Mouse (Mus musculus) MEL (cell line): ENCODE results near the gene Mast1. TPM values are rescaled to one million over a fixed set of nuclear protein-coding genes. Genes with fewer than 3 reads are reported as not detected.

Source experiments
- DNase-seq: peaks from one replicate; pipeline ENCODE4 v3.0.0; 2011; ENCODE audit warnings: low read depth, low spot score
- H3K27ac ChIP-seq: 2 replicates; pipeline ENCODE4 v1.5.1; 2012; ENCODE audit warnings: low read depth, mild to moderate bottlenecking, control low read depth, low read length, moderate library complexity; ENCODE audit not compliant: control insufficient read depth
- H3K27me3 ChIP-seq, 2 experiments: fragments of 150-350 bp in 1 of 2; sonication (generic) in 1 of 2; 2 replicates each; pipeline ENCODE4 v1.6.1; 2012; ENCODE audit warnings: low read length in 2 of 2, mild to moderate bottlenecking in 2 of 2, improper control_type of control experiment in 1 of 2, moderate library complexity in 1 of 2; ENCODE audit not compliant: insufficient read depth in 2 of 2, control insufficient read depth in 1 of 2
- H3K36me3 ChIP-seq, 2 experiments: 2 replicates each; pipeline ENCODE4 v1.6.1; 2012 to 2014; ENCODE audit warnings: low read length in 2 of 2, improper control_type of control experiment in 1 of 2, inconsistent platforms in 1 of 2, mild to moderate bottlenecking in 1 of 2; ENCODE audit not compliant: insufficient read depth in 2 of 2, control insufficient read depth in 1 of 2
- H3K4me1 ChIP-seq, 2 experiments: fragments of 150-350 bp in 1 of 2; sonication (generic) in 1 of 2; 2 replicates each; pipeline ENCODE4 v1.6.1; 2012; ENCODE audit warnings: low read length in 2 of 2, improper control_type of control experiment in 1 of 2, mild to moderate bottlenecking in 1 of 2; ENCODE audit not compliant: insufficient read depth in 2 of 2, control insufficient read depth in 1 of 2
- H3K4me3 ChIP-seq, 2 experiments: fragments of 150-350 bp in 1 of 2; sonication (generic) in 1 of 2; 2 replicates each; pipeline ENCODE4 v1.5.1; 2012; ENCODE audit warnings: low read depth in 2 of 2, low read length in 2 of 2, mild to moderate bottlenecking in 2 of 2, moderate library complexity in 2 of 2, control low read depth in 1 of 2, improper control_type of control experiment in 1 of 2; ENCODE audit not compliant: control insufficient read depth in 1 of 2, insufficient read depth in 1 of 2
- H3K79me2 ChIP-seq: 2 replicates; pipeline ENCODE4 v1.6.1; 2012; ENCODE audit warnings: mild to moderate bottlenecking, low read length, moderate library complexity; ENCODE audit not compliant: control insufficient read depth, poor library complexity, insufficient read depth
- H3K9ac ChIP-seq: 2 replicates; pipeline ENCODE4 v1.6.1; 2012; ENCODE audit warnings: low read depth, mild to moderate bottlenecking, control low read depth, low read length, moderate library complexity; ENCODE audit not compliant: control insufficient read depth, poor library complexity, severe bottlenecking
- H3K9me3 ChIP-seq: fragments of 150-350 bp; sonication (generic); replicated peaks from 2 replicates; pipeline ENCODE4 v1.6.1; 2012; ENCODE audit warnings: mild to moderate bottlenecking, low read length, improper control_type of control experiment, moderate library complexity; ENCODE audit not compliant: insufficient read depth
- BHLHE40 ChIP-seq: IDR thresholded peaks from 2 replicates; pipeline ENCODE4 v1.6.1; 2012; ENCODE audit warnings: low read depth, mild to moderate bottlenecking, inconsistent platforms, low read length, improper control_type of control experiment, borderline replicate concordance
- CHD1 ChIP-seq: IDR thresholded peaks from 2 replicates; pipeline ENCODE4 v1.6.1; 2012; ENCODE audit warnings: low read depth, mild to moderate bottlenecking, inconsistent platforms, low read length, improper control_type of control experiment
- CHD2 ChIP-seq: IDR thresholded peaks from 2 replicates; pipeline ENCODE4 v1.6.1; 2011; ENCODE audit warnings: low read length, improper control_type of control experiment
- CTCF ChIP-seq, 3 experiments: IDR thresholded peaks in 2 of 3; conservative IDR thresholded peaks in 1 of 3; 2 replicates each; pipeline ENCODE4 v1.5.1; 2011 to 2012; ENCODE audit warnings: low read length in 3 of 3, low read depth in 2 of 3, mild to moderate bottlenecking in 2 of 3, improper control_type of control experiment in 1 of 3, inconsistent platforms in 1 of 3, mixed read lengths in 1 of 3, moderate library complexity in 1 of 3; ENCODE audit not compliant: control insufficient read depth in 1 of 3, insufficient read depth in 1 of 3, poor library complexity in 1 of 3, severe bottlenecking in 1 of 3
- E2F4 ChIP-seq: IDR thresholded peaks from 2 replicates; pipeline ENCODE4 v1.6.1; 2011; ENCODE audit warnings: low read depth, low read length, improper control_type of control experiment, borderline replicate concordance
- ELF1 ChIP-seq: IDR thresholded peaks from 2 replicates; pipeline ENCODE4 v1.6.1; 2014; ENCODE audit warnings: low read depth, mild to moderate bottlenecking, inconsistent platforms, low read length, improper control_type of control experiment, moderate library complexity
- EP300 ChIP-seq, 2 experiments: IDR thresholded peaks; 2 replicates each; pipeline ENCODE4 v1.6.1; 2011; ENCODE audit warnings: improper control_type of control experiment in 2 of 2, low read length in 2 of 2, low read depth in 1 of 2, mild to moderate bottlenecking in 1 of 2
- ETS1 ChIP-seq: IDR thresholded peaks from 2 replicates; pipeline ENCODE4 v1.6.1; 2012; ENCODE audit warnings: low read depth, mild to moderate bottlenecking, inconsistent platforms, low read length, improper control_type of control experiment, moderate library complexity
- GABPA ChIP-seq: IDR thresholded peaks from 2 replicates; pipeline ENCODE4 v1.6.1; 2012; ENCODE audit warnings: low read depth, mild to moderate bottlenecking, inconsistent platforms, low read length, improper control_type of control experiment, moderate library complexity
- HCFC1 ChIP-seq: IDR thresholded peaks from 2 replicates; pipeline ENCODE4 v1.6.1; 2012; ENCODE audit warnings: low read depth, mild to moderate bottlenecking, inconsistent platforms, low read length, improper control_type of control experiment, moderate library complexity
- JUND ChIP-seq: IDR thresholded peaks from 2 replicates; pipeline ENCODE4 v1.6.1; 2011; ENCODE audit warnings: low read depth, mild to moderate bottlenecking, improper control_type of control experiment, low read length
- KAT2A ChIP-seq: conservative IDR thresholded peaks from 2 replicates; pipeline ENCODE4 v1.6.1; 2012; ENCODE audit warnings: low read depth, low read length, improper control_type of control experiment, inconsistent platforms
- MAFK ChIP-seq: IDR thresholded peaks from 2 replicates; pipeline ENCODE4 v1.6.1; 2011; ENCODE audit warnings: low read depth, mild to moderate bottlenecking, low read length, improper control_type of control experiment, borderline replicate concordance
- MAX ChIP-seq: IDR thresholded peaks from 2 replicates; pipeline ENCODE4 v1.6.1; 2011; ENCODE audit warnings: low read length, improper control_type of control experiment
- MEF2A ChIP-seq: IDR thresholded peaks from 2 replicates; pipeline ENCODE4 v1.6.1; 2014; ENCODE audit warnings: low read depth, mild to moderate bottlenecking, inconsistent platforms, low read length, improper control_type of control experiment; ENCODE audit not compliant: poor library complexity, insufficient replicate concordance, severe bottlenecking; ENCODE audit errors: extremely low read depth
- MXI1 ChIP-seq: IDR thresholded peaks from 2 replicates; pipeline ENCODE4 v1.6.1; 2011; ENCODE audit warnings: mild to moderate bottlenecking, low read depth, low read length, improper control_type of control experiment
- MYB ChIP-seq: IDR thresholded peaks from 2 replicates; pipeline ENCODE4 v1.6.1; 2011; ENCODE audit warnings: mild to moderate bottlenecking, low read depth, low read length, improper control_type of control experiment
- MYC ChIP-seq: IDR thresholded peaks from 2 replicates; pipeline ENCODE4 v1.6.1; 2011; ENCODE audit warnings: low read depth, mild to moderate bottlenecking, low read length, improper control_type of control experiment, moderate library complexity
- NELFE ChIP-seq: IDR thresholded peaks from 2 replicates; pipeline ENCODE4 v1.6.1; 2011; ENCODE audit warnings: low read depth, low read length, improper control_type of control experiment
- NRF1 ChIP-seq: IDR thresholded peaks from 2 replicates; pipeline ENCODE4 v1.6.1; 2014; ENCODE audit warnings: low read depth, mild to moderate bottlenecking, inconsistent platforms, low read length, improper control_type of control experiment, moderate library complexity; ENCODE audit not compliant: poor library complexity, insufficient read depth, severe bottlenecking
- POLR2A ChIP-seq, 2 experiments: IDR thresholded peaks; 2 replicates each; pipeline ENCODE4 v1.6.1; 2011 to 2012; ENCODE audit warnings: low read length in 2 of 2, mild to moderate bottlenecking in 2 of 2, control low read depth in 1 of 2, improper control_type of control experiment in 1 of 2, low read depth in 1 of 2, moderate library complexity in 1 of 2; ENCODE audit not compliant: control insufficient read depth in 1 of 2, insufficient read depth in 1 of 2, poor library complexity in 1 of 2
- POLR2AphosphoS2 ChIP-seq: IDR thresholded peaks from 2 replicates; pipeline ENCODE4 v1.6.1; 2011; ENCODE audit warnings: low read length, improper control_type of control experiment
- POLR2AphosphoS5 ChIP-seq: IDR thresholded peaks from 2 replicates; pipeline ENCODE4 v1.6.1; 2012; ENCODE audit warnings: low read depth, borderline replicate concordance, mild to moderate bottlenecking, inconsistent platforms, low read length, moderate library complexity, mixed read lengths
- RAD21 ChIP-seq: IDR thresholded peaks from 2 replicates; pipeline ENCODE4 v1.6.1; 2011; ENCODE audit warnings: mild to moderate bottlenecking, low read depth, low read length, improper control_type of control experiment
- SIN3A ChIP-seq: IDR thresholded peaks from 2 replicates; pipeline ENCODE4 v1.6.1; 2012; ENCODE audit warnings: low read length, improper control_type of control experiment, inconsistent platforms
- SMC3 ChIP-seq: IDR thresholded peaks from 2 replicates; pipeline ENCODE4 v1.6.1; 2011; ENCODE audit warnings: low read depth, low read length, improper control_type of control experiment
- TBP ChIP-seq: IDR thresholded peaks from 2 replicates; pipeline ENCODE4 v1.8.0; 2011; ENCODE audit warnings: low read depth, low read length, improper control_type of control experiment
- TCF12 ChIP-seq: IDR thresholded peaks from 2 replicates; pipeline ENCODE4 v1.6.1; 2014; ENCODE audit warnings: low read depth, mild to moderate bottlenecking, inconsistent platforms, low read length, improper control_type of control experiment, moderate library complexity
- UBTF ChIP-seq: IDR thresholded peaks from 2 replicates; pipeline ENCODE4 v1.6.1; 2012; ENCODE audit warnings: low read depth, mild to moderate bottlenecking, inconsistent platforms, low read length, improper control_type of control experiment, moderate library complexity, borderline replicate concordance; ENCODE audit not compliant: insufficient read depth
- USF1 ChIP-seq: IDR thresholded peaks from 2 replicates; pipeline ENCODE4 v1.6.1; 2014; ENCODE audit warnings: low read depth, mild to moderate bottlenecking, inconsistent platforms, low read length, improper control_type of control experiment, moderate library complexity
- USF2 ChIP-seq, 2 experiments: IDR thresholded peaks; 2 replicates each; pipeline ENCODE4 v1.6.1; 2011 to 2012; ENCODE audit warnings: improper control_type of control experiment in 2 of 2, low read length in 2 of 2, borderline replicate concordance in 1 of 2, inconsistent platforms in 1 of 2, low read depth in 1 of 2, mild to moderate bottlenecking in 1 of 2; ENCODE audit not compliant: insufficient read depth in 1 of 2
- ZC3H11A ChIP-seq: IDR thresholded peaks from 2 replicates; pipeline ENCODE4 v1.6.1; 2012; ENCODE audit warnings: low read depth, mild to moderate bottlenecking, inconsistent platforms, low read length, improper control_type of control experiment
- ZKSCAN1 ChIP-seq: IDR thresholded peaks from 2 replicates; pipeline ENCODE4 v1.6.1; 2012; ENCODE audit warnings: low read depth, mild to moderate bottlenecking, inconsistent platforms, low read length, improper control_type of control experiment, moderate library complexity
- ZMIZ1 ChIP-seq: IDR thresholded peaks from 2 replicates; pipeline ENCODE4 v1.6.1; 2012; ENCODE audit warnings: low read depth, mild to moderate bottlenecking, inconsistent platforms, low read length, improper control_type of control experiment, moderate library complexity
- ZNF384 ChIP-seq: IDR thresholded peaks from 2 replicates; pipeline ENCODE4 v1.6.1; 2012; ENCODE audit warnings: low read depth, mild to moderate bottlenecking, inconsistent platforms, low read length, improper control_type of control experiment
- polyA plus RNA-seq, 2 experiments: library from polyadenylated mRNA; stranded (reverse) in 1 of 2; unstranded in 1 of 2; fragments of >175 nt in 1 of 2; fragments of >200 nt in 1 of 2; gene quantifications; 2 replicates each; pipeline versions ENCODE4 v1.2.1 to v1.2.4; 2012; ENCODE audit warnings: low replicate concordance in 2 of 2, low read depth in 1 of 2; ENCODE audit not compliant: insufficient read length in 2 of 2, insufficient read depth in 1 of 2, missing spikeins in 1 of 2
- total RNA-seq: library from RNA; depleted of rRNA; stranded (reverse); fragments of 300-350 nt; gene quantifications from 2 replicates; pipeline ENCODE4 v1.2.3, GENCODE M21; 2012

Mast1 gene
- total and polyA plus RNA-seq, 3 experiments: 0.77 to 4.5 TPM; not detected in 1

- H3K9ac ChIP-seq: peak overlapping the region; percentile 69
- no peaks in the 10 kb centered on the region for H3K27me3 ChIP-seq
- peaks cover 2 to 35% of the 10 kb centered on the region in 2 experiments; a peak in 3 of 4 replicates for H3K4me1 ChIP-seq
- H3K36me3 ChIP-seq: peaks cover 0 to 28% of the 10 kb centered on the region in 2 experiments; a peak in 2 of 4 replicates
- DNase-seq: peak; percentile 91
- TF ChIP-seq MYB (no peak), SMC3 (peak; percentile 53), ZMIZ1 (no peak), NELFE (no peak), TBP (0 out of 2 replicates have a peak, but pooled peaks have one; percentile 13), POLR2AphosphoS2 (peak; percentile 77; the same call in 1 of the 2 replicates), POLR2A (IDR thresholded peaks at IDR 0.05; ENCODE audit: control insufficient read depth in 1 of 2, insufficient read depth in 1 of 2, low read depth in 1 of 2, low read length in 2 of 2, poor library complexity in 1 of 2) (0 out of 4 replicates have a peak, but pooled peaks of 1 of the 2 experiments have one; percentile 2), MXI1 (no peak; the same call in 1 of the 2 replicates), EP300 (IDR thresholded peaks at IDR 0.05; ENCODE audit: low read depth in 1 of 2, low read length in 2 of 2) (no peak), GABPA (peak; percentile 48; the same call in 1 of the 2 replicates), ZNF384 (no peak), MYC (no peak), JUND (no peak), NRF1 (no peak), BHLHE40 (no peak), ELF1 (no peak), TCF12 (no peak), KAT2A (no peak), HCFC1 (no peak), USF2 (IDR thresholded peaks at IDR 0.05; ENCODE audit: borderline replicate concordance in 1 of 2, insufficient read depth in 1 of 2, low read depth in 1 of 2, low read length in 2 of 2) (no peak), UBTF (no peak), SIN3A (peak; percentile 55; the same call in 1 of the 2 replicates), ZKSCAN1 (no peak), RAD21 (peak; percentile 55), CTCF (IDR thresholded peaks at IDR 0.05 in 2 of 3, conservative IDR thresholded peaks at IDR 0.05 in 1 of 3; ENCODE audit: control insufficient read depth in 1 of 3, insufficient read depth in 1 of 3, low read depth in 2 of 3, low read length in 3 of 3, poor library complexity in 1 of 3, severe bottlenecking in 1 of 3) (peak; percentile 69 to 79 (median 70)), POLR2AphosphoS5 (no peak), E2F4 (no peak), MAFK (peak; percentile 71; the same call in 1 of the 2 replicates), ZC3H11A (peak; percentile 42), ETS1 (no peak), CHD1 (no peak), MAX (no peak), USF1 (no peak), CHD2 (no peak), MEF2A (no peak)
- peaks cover 31% of the 10 kb centered on the region for H3K79me2 ChIP-seq
- peak overlapping the region; percentile 96 for H3K27ac ChIP-seq
- H3K9me3 ChIP-seq: no peaks in the 10 kb centered on the region
- H3K4me3 ChIP-seq: peak overlapping the region; percentile 38 to 49
Observed at GRCm38 (mm10) chr8:84913960-84914359, 23.2 kb downstream of the Mast1 start.
